Mouse (Mus musculus): ENCODE data around the gene Tmem201. TPM values are rescaled to one million over a fixed set of nuclear protein-coding genes. Genes with fewer than 3 reads are reported as not detected.

Tmem201 gene
- polyA plus RNA-seq, 1 experiment from 2014 or later, result 52.1 TPM

GRCm38 (mm10) chr4:149702210-149702979, 35.4 kb downstream of the Tmem201 start, which contains the start of gene Pik3cd:
Pik3cd (minus strand) TSS chr4:149702571.
- no peak within 1 kb of the TSS for H3K27ac ChIP-seq
- WGBS, result 73% methylated on average over 19 of the region's 19 CpGs
- no peaks in the 10 kb centered on the region for H3K36me3 ChIP-seq
- peaks cover 14% of the 10 kb centered on the region for H3K4me1 ChIP-seq
- DNase-seq (ENCODE audit: low spot score), result no peak
- H3K9me3 ChIP-seq (replicated peaks), result no peaks in the 10 kb centered on the region
- peaks cover 33% of the 10 kb centered on the region for H3K27me3 ChIP-seq (ENCODE audit: low read depth, poor library complexity, severe bottlenecking)
- no peak within 1 kb of the TSS for H3K4me3 ChIP-seq

GRCm38 (mm10) chr4:149701426-149702209, 36.2 kb downstream of the Tmem201 start:
- H3K27ac ChIP-seq, result no peak overlapping the region
- peaks cover 18% of the 10 kb centered on the region for H3K4me1 ChIP-seq
- H3K36me3 ChIP-seq, result no peaks in the 10 kb centered on the region
- H3K4me3 ChIP-seq, result no peak overlapping the region
- no peaks in the 10 kb centered on the region for H3K9me3 ChIP-seq (replicated peaks)
- H3K27me3 ChIP-seq (ENCODE audit: low read depth, poor library complexity, severe bottlenecking), result peaks cover 41% of the 10 kb centered on the region
- WGBS, result 62% methylated on average over 18 of the region's 18 CpGs
- peak; percentile 59 for DNase-seq (ENCODE audit: low spot score)

- 93% methylated on average over 4 of the region's 4 CpGs for WGBS
- Histone ChIP-seq H3K27me3 (ENCODE audit: low read depth, poor library complexity, severe bottlenecking) (peaks cover 52% of the 10 kb centered on the region), H3K4me1 (peaks cover 25% of the 10 kb centered on the region)
These were observed 37.9 kb downstream of the Tmem201 start for GRCm38 (mm10) chr4:149699953-149700352.

GRCm38 (mm10) chr4:149698197-149698821, 39.5 kb downstream of the Tmem201 start:
- Histone ChIP-seq H3K27ac (peak overlapping the region; percentile 68), H3K9me3 (replicated peaks) (no peaks in the 10 kb centered on the region), H3K27me3 (ENCODE audit: low read depth, poor library complexity, severe bottlenecking) (peaks cover 52% of the 10 kb centered on the region), H3K36me3 (no peaks in the 10 kb centered on the region), H3K4me1 (peaks cover 25% of the 10 kb centered on the region), H3K4me3 (peak overlapping the region; percentile 60)
- peak; percentile 81 for DNase-seq (ENCODE audit: low spot score)
- 1% methylated on average over 35 of the region's 35 CpGs for WGBS

More at GRCm38 (mm10) chr4:149699953-149700352, 37.9 kb downstream of the Tmem201 start:
- no peaks in the 10 kb centered on the region for H3K36me3 ChIP-seq
- no peak overlapping the region for H3K27ac ChIP-seq
- no peaks in the 10 kb centered on the region for H3K9me3 ChIP-seq (replicated peaks)
- DNase-seq (ENCODE audit: low spot score), result no peak
- H3K4me3 ChIP-seq, result no peak overlapping the region

- Histone ChIP-seq H3K4me3 (peak overlapping the region; percentile 60), H3K9me3 (replicated peaks) (no peaks in the 10 kb centered on the region), H3K27me3 (ENCODE audit: low read depth, poor library complexity, severe bottlenecking) (peaks cover 52% of the 10 kb centered on the region), H3K36me3 (no peaks in the 10 kb centered on the region), H3K27ac (peak overlapping the region; percentile 68; the same call in 1 of the 2 replicates), H3K4me1 (peaks cover 25% of the 10 kb centered on the region)
- 18% methylated on average over 15 of the region's 15 CpGs for WGBS
- DNase-seq (ENCODE audit: low spot score), result no peak
These were observed 40.2 kb downstream of the Tmem201 start for GRCm38 (mm10) chr4:149697506-149698196.

- Histone ChIP-seq H3K4me1 (peaks cover 29% of the 10 kb centered on the region), H3K27me3 (ENCODE audit: low read depth, poor library complexity, severe bottlenecking) (peaks cover 52% of the 10 kb centered on the region)
- WGBS, result 30% methylated on average over 16 of the region's 16 CpGs
These were observed 41.5 kb downstream of the Tmem201 start for GRCm38 (mm10) chr4:149696189-149696971.

GRCm38 (mm10) chr4:149691368-149691767, 46.5 kb downstream of the Tmem201 start:
- Histone ChIP-seq H3K9me3 (replicated peaks) (no peaks in the 10 kb centered on the region), H3K27me3 (ENCODE audit: low read depth, poor library complexity, severe bottlenecking) (peaks cover 9% of the 10 kb centered on the region), H3K27ac (no peak overlapping the region; the same call in none of the 2 replicates), H3K4me1 (peaks cover 21% of the 10 kb centered on the region), H3K36me3 (no peaks in the 10 kb centered on the region), H3K4me3 (no peak overlapping the region)
- DNase-seq (ENCODE audit: low spot score), result no peak
- 41% methylated on average over 8 of the region's 8 CpGs for WGBS

More at GRCm38 (mm10) chr4:149696189-149696971, 41.5 kb downstream of the Tmem201 start:
- no peak overlapping the region for H3K4me3 ChIP-seq
- no peaks in the 10 kb centered on the region for H3K36me3 ChIP-seq
- no peak for DNase-seq (ENCODE audit: low spot score)
- no peaks in the 10 kb centered on the region for H3K9me3 ChIP-seq (replicated peaks)
- H3K27ac ChIP-seq, result 0 out of 2 replicates have a peak overlapping the region, but pooled peaks have one; percentile 6

GRCm38 (mm10) chr4:149690828-149691280, 47.0 kb downstream of the Tmem201 start:
- 94% methylated on average over 8 of the region's 8 CpGs for WGBS
- Histone ChIP-seq H3K36me3 (no peaks in the 10 kb centered on the region), H3K4me1 (peaks cover 16% of the 10 kb centered on the region), H3K27ac (no peak overlapping the region; the same call in 1 of the 2 replicates), H3K4me3 (no peak overlapping the region), H3K27me3 (ENCODE audit: low read depth, poor library complexity, severe bottlenecking) (peaks cover 4% of the 10 kb centered on the region), H3K9me3 (replicated peaks) (no peaks in the 10 kb centered on the region)
- no peak for DNase-seq (ENCODE audit: low spot score)

GRCm38 (mm10) chr4:149689822-149690700, 47.8 kb downstream of the Tmem201 start:
- 88% methylated on average over 12 of the region's 12 CpGs for WGBS

GRCm38 (mm10) chr4:149688861-149689260, 49.0 kb downstream of the Tmem201 start:
- Histone ChIP-seq H3K27ac (no peak overlapping the region), H3K4me3 (no peak overlapping the region), H3K27me3 (ENCODE audit: low read depth, poor library complexity, severe bottlenecking) (peaks cover 12% of the 10 kb centered on the region), H3K36me3 (no peaks in the 10 kb centered on the region), H3K9me3 (replicated peaks) (no peaks in the 10 kb centered on the region), H3K4me1 (peaks cover 26% of the 10 kb centered on the region)
- no peak for DNase-seq (ENCODE audit: low spot score)
- 95% methylated on average over 14 of the region's 14 CpGs for WGBS

More at GRCm38 (mm10) chr4:149689822-149690700, 47.8 kb downstream of the Tmem201 start:
- H3K36me3 ChIP-seq, result no peaks in the 10 kb centered on the region
- no peaks in the 10 kb centered on the region for H3K9me3 ChIP-seq (replicated peaks)
- H3K4me3 ChIP-seq, result no peak overlapping the region
- peaks cover 19% of the 10 kb centered on the region for H3K4me1 ChIP-seq
- peaks cover 2% of the 10 kb centered on the region; the same call in 1 of the 2 replicates for H3K27me3 ChIP-seq (ENCODE audit: low read depth, poor library complexity, severe bottlenecking)
- no peak overlapping the region for H3K27ac ChIP-seq
- DNase-seq (ENCODE audit: low spot score), result no peak
